Mouse (Mus musculus) kidney, postnatal 14 days (tissue): Measurements from ENCODE around the gene Myo3b.

Experiments used
- DNase-seq: peaks from one replicate; pipeline ENCODE4 v3.0.0; 2022; ENCODE audit warnings: mixed read lengths

Myo3b gene

GRCm38 (mm10) chr2:70379341-70379740, 340.4 kb downstream of the Myo3b start:
- DNase-seq, result no peak

GRCm38 (mm10) chr2:70379939-70380338, 341.0 kb downstream of the Myo3b start:
- DNase-seq, result peak; percentile 5

- DNase-seq, result peak; percentile 22
These were observed 349.7 kb downstream of the Myo3b start for GRCm38 (mm10) chr2:70388645-70389044.

- no peak for DNase-seq
These were observed 350.2 kb downstream of the Myo3b start for GRCm38 (mm10) chr2:70389162-70389561.

GRCm38 (mm10) chr2:70397734-70398276, 358.9 kb downstream of the Myo3b start:
- peak; percentile 16 for DNase-seq

- DNase-seq, result peak; percentile 36
These were observed 360.7 kb downstream of the Myo3b start for GRCm38 (mm10) chr2:70399441-70400115.

- DNase-seq, result no peak
These were observed 361.4 kb downstream of the Myo3b start for GRCm38 (mm10) chr2:70400321-70400720.

- no peak for DNase-seq
These were observed 365.4 kb downstream of the Myo3b start for GRCm38 (mm10) chr2:70404301-70404700.

GRCm38 (mm10) chr2:70406846-70407245, 367.9 kb downstream of the Myo3b start:
- DNase-seq, result no peak

- no peak for DNase-seq
These were observed 368.8 kb downstream of the Myo3b start for GRCm38 (mm10) chr2:70407729-70408128.

GRCm38 (mm10) chr2:70410298-70410885, 371.5 kb downstream of the Myo3b start:
- DNase-seq, result no peak

- no peak for DNase-seq
These were observed 373.4 kb downstream of the Myo3b start for GRCm38 (mm10) chr2:70412315-70412714.

GRCm38 (mm10) chr2:70414386-70414785, 375.5 kb downstream of the Myo3b start:
- DNase-seq, result no peak

GRCm38 (mm10) chr2:70415521-70415920, 376.6 kb downstream of the Myo3b start:
- no peak for DNase-seq

GRCm38 (mm10) chr2:70419336-70419735, 380.4 kb downstream of the Myo3b start:
- no peak for DNase-seq

GRCm38 (mm10) chr2:70421144-70421874, 382.4 kb downstream of the Myo3b start:
- no peak for DNase-seq

GRCm38 (mm10) chr2:70425611-70426010, 386.7 kb downstream of the Myo3b start:
- DNase-seq, result no peak

- DNase-seq, result peak; percentile 12
These were observed 404.1 kb downstream of the Myo3b start for GRCm38 (mm10) chr2:70443035-70443434.

- DNase-seq, result no peak
These were observed 405.2 kb downstream of the Myo3b start for GRCm38 (mm10) chr2:70444141-70444540.

- no peak for DNase-seq
These were observed 417.3 kb downstream of the Myo3b start for GRCm38 (mm10) chr2:70456205-70456604.

GRCm38 (mm10) chr2:70463606-70464005, 424.7 kb downstream of the Myo3b start:
- DNase-seq, result no peak

- DNase-seq, result no peak
These were observed 432.2 kb downstream of the Myo3b start for GRCm38 (mm10) chr2:70471136-70471535.

GRCm38 (mm10) chr2:70471861-70472620, 433.1 kb downstream of the Myo3b start:
- DNase-seq, result peak; percentile 38
